Mouse (Mus musculus) cerebellum, adult 18-20 months (tissue): Measurements from ENCODE around the gene Ctps.

Source experiments
- DNase-seq, 2 experiments: peaks; one replicate each; pipeline ENCODE4 v3.0.0; 2021

Gene Ctps

GRCm38 (mm10) chr4:120570438-120571069 is 478 bp upstream of the Ctps start:
- no peak for DNase-seq

- DNase-seq = no peak
These were observed 1.1 kb downstream of the Ctps start for GRCm38 (mm10) chr4:120569025-120569424.

- no peak for DNase-seq
These were observed 2.1 kb downstream of the Ctps start for GRCm38 (mm10) chr4:120568005-120568404.

GRCm38 (mm10) chr4:120565726-120566125 is 4.3 kb downstream of the Ctps start:
- DNase-seq = no peak

- no peak for DNase-seq
These were observed 13.5 kb downstream of the Ctps start for GRCm38 (mm10) chr4:120556592-120556991.

- no peak for DNase-seq
These were observed 25.2 kb downstream of the Ctps start for GRCm38 (mm10) chr4:120544896-120545295.

GRCm38 (mm10) chr4:120538664-120539063 is 31.4 kb downstream of the Ctps start:
- no peak for DNase-seq

GRCm38 (mm10) chr4:120531986-120532385 is 38.1 kb downstream of the Ctps start, which contains the start of gene Slfnl1:
Slfnl1 (plus strand) TSS chr4:120532231.
- no peak for DNase-seq

GRCm38 (mm10) chr4:120528171-120528570 is 41.9 kb downstream of the Ctps start:
- DNase-seq = no peak

- no peak for DNase-seq
These were observed 47.0 kb downstream of the Ctps start for GRCm38 (mm10) chr4:120523092-120523491.

GRCm38 (mm10) chr4:120522351-120522750 is 47.7 kb downstream of the Ctps start:
- no peak for DNase-seq

- DNase-seq = no peak
These were observed 48.3 kb downstream of the Ctps start for GRCm38 (mm10) chr4:120521761-120522160.

GRCm38 (mm10) chr4:120517335-120517734 is 52.7 kb downstream of the Ctps start:
- no peak for DNase-seq

GRCm38 (mm10) chr4:120516907-120517306 is 53.2 kb downstream of the Ctps start:
- DNase-seq = no peak

- DNase-seq = no peak
These were observed 53.6 kb downstream of the Ctps start for GRCm38 (mm10) chr4:120516491-120516890.

GRCm38 (mm10) chr4:120514366-120514765 is 55.7 kb downstream of the Ctps start:
- no peak for DNase-seq

GRCm38 (mm10) chr4:120511203-120511602 is 58.9 kb downstream of the Ctps start:
- DNase-seq = no peak

- DNase-seq = no peak
These were observed 63.1 kb downstream of the Ctps start for GRCm38 (mm10) chr4:120506955-120507354.
